Mouse (Mus musculus) megakaryocyte, embryonic 14.5 days (primary cell): ENCODE results near the gene Hoxa9. TPM values are rescaled to one million over a fixed set of nuclear protein-coding genes. Genes with fewer than 3 reads are reported as not detected.
A peak's percentile ranks its signal among the peaks of the same experiment; 100 is the strongest.

Source experiments
- H3K27me3 ChIP-seq: replicated peaks from 2 replicates; pipeline ENCODE3; 2012; ENCODE audit warnings: inconsistent platforms
- H3K36me3 ChIP-seq: replicated peaks from 2 replicates; pipeline ENCODE3; 2012; ENCODE audit warnings: low read length, inconsistent platforms, mixed read lengths
- H3K4me1 ChIP-seq: 2 replicates; pipeline ENCODE4 v1.6.1; 2012; ENCODE audit warnings: inconsistent platforms
- H3K4me3 ChIP-seq: replicated peaks from 2 replicates; pipeline ENCODE3; 2012; ENCODE audit warnings: moderate library complexity, mild to moderate bottlenecking, inconsistent platforms
- H3K9me3 ChIP-seq: 2 replicates; pipeline ENCODE4 v1.6.1; 2012; ENCODE audit warnings: inconsistent platforms
- FLI1 ChIP-seq: IDR thresholded peaks from 2 replicates; pipeline ENCODE4 v1.6.1; 2012; ENCODE audit warnings: low read length, inconsistent platforms, mixed read lengths
- GATA1 ChIP-seq: IDR thresholded peaks from 3 replicates; pipeline ENCODE4 v1.6.1; 2012; ENCODE audit warnings: mixed read lengths, low read length, inconsistent platforms, borderline replicate concordance
- polyA plus RNA-seq: library from polyadenylated mRNA; stranded (reverse); fragments of >175 nt; gene quantifications from 2 replicates; pipeline ENCODE4 v1.2.3, GENCODE M21; 2012; ENCODE audit warnings: low replicate concordance; ENCODE audit not compliant: insufficient read depth

Hoxa9 gene
- polyA plus RNA-seq, 1 experiment: 3.8 TPM

GRCm38 (mm10) chr6:52231885-52232567 is 1.1 kb upstream of the Hoxa9 start:
- Histone ChIP-seq H3K36me3 (no peaks in the 10 kb centered on the region), H3K4me3 (peak overlapping the region; percentile 85), H3K27me3 (peaks cover 96% of the 10 kb centered on the region), H3K4me1 (peaks cover 60% of the 10 kb centered on the region), H3K9me3 (peaks cover 5% of the 10 kb centered on the region; the same call in 1 of the 2 replicates)
- no peak for TF ChIP-seq FLI1
- no peak for TF ChIP-seq GATA1

- Histone ChIP-seq H3K36me3 (no peaks in the 10 kb centered on the region), H3K9me3 (peaks cover 3% of the 10 kb centered on the region; the same call in 1 of the 2 replicates), H3K4me1 (peaks cover 78% of the 10 kb centered on the region), H3K27me3 (peaks cover 96% of the 10 kb centered on the region), H3K4me3 (peak overlapping the region; percentile 90)
- TF ChIP-seq FLI1: no peak
- TF ChIP-seq GATA1: no peak
These were observed 1.1 kb downstream of the Hoxa9 start for GRCm38 (mm10) chr6:52229558-52230416.

- Histone ChIP-seq H3K27me3 (peaks cover 96% of the 10 kb centered on the region), H3K36me3 (no peaks in the 10 kb centered on the region), H3K4me3 (peak overlapping the region; percentile 90)
These were observed 2.1 kb downstream of the Hoxa9 start for GRCm38 (mm10) chr6:52228475-52229465.

GRCm38 (mm10) chr6:52227470-52228222 is 3.2 kb downstream of the Hoxa9 start:
- Histone ChIP-seq H3K4me3 (peak overlapping the region; percentile 53), H3K4me1 (peaks cover 69% of the 10 kb centered on the region), H3K9me3 (no peaks in the 10 kb centered on the region), H3K27me3 (peaks cover 93% of the 10 kb centered on the region), H3K36me3 (no peaks in the 10 kb centered on the region)
- no peak for TF ChIP-seq FLI1
- no peak for TF ChIP-seq GATA1

More at GRCm38 (mm10) chr6:52228475-52229465, 2.1 kb downstream of the Hoxa9 start:
- no peak for TF ChIP-seq FLI1
- TF ChIP-seq GATA1: no peak
- peaks cover 78% of the 10 kb centered on the region for H3K4me1 ChIP-seq
- H3K9me3 ChIP-seq: no peaks in the 10 kb centered on the region

- Histone ChIP-seq H3K27me3 (peaks cover 93% of the 10 kb centered on the region), H3K9me3 (no peaks in the 10 kb centered on the region), H3K4me3 (peak overlapping the region; percentile 91), H3K36me3 (no peaks in the 10 kb centered on the region), H3K4me1 (peaks cover 69% of the 10 kb centered on the region)
- TF ChIP-seq FLI1 (no peak), GATA1 (no peak)
These were observed 4.2 kb downstream of the Hoxa9 start for GRCm38 (mm10) chr6:52226569-52227257.

- Histone ChIP-seq H3K36me3 (no peaks in the 10 kb centered on the region), H3K4me3 (peak overlapping the region; percentile 91), H3K4me1 (peaks cover 76% of the 10 kb centered on the region), H3K9me3 (no peaks in the 10 kb centered on the region), H3K27me3 (peaks cover 93% of the 10 kb centered on the region)
- TF ChIP-seq GATA1 (no peak), FLI1 (no peak)
These were observed 5.0 kb downstream of the Hoxa9 start for GRCm38 (mm10) chr6:52225612-52226568.

GRCm38 (mm10) chr6:52224895-52225611 is 5.8 kb downstream of the Hoxa9 start:
- Histone ChIP-seq H3K27me3 (peaks cover 93% of the 10 kb centered on the region), H3K4me1 (peaks cover 76% of the 10 kb centered on the region), H3K4me3 (peak overlapping the region; percentile 91), H3K9me3 (no peaks in the 10 kb centered on the region), H3K36me3 (no peaks in the 10 kb centered on the region)
- no peak for TF ChIP-seq FLI1
- TF ChIP-seq GATA1: no peak
